Mouse (Mus musculus): ENCODE data around the gene Evl.

Gene Evl

DNA sequence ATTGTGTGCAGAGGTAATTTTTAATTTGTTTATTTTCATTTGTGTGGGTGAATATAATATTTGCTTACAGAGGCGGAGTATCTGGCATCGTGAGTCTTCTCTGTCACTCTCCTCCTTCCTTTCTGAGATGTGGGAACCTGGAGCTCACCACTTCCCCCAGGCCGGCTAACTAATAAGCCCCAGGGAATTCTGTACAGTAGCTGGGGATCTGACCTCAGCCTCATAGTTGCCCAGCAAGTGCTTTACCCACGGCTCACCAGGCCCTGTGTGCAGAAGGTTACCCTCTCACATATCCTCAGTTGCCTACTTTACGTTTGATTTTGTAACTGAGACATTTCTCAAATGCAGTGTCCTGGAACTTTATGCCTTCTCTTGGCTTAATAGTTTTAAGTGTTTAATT is 37.1 kb downstream of the Evl start:
- DNase-seq: no peak

DNA sequence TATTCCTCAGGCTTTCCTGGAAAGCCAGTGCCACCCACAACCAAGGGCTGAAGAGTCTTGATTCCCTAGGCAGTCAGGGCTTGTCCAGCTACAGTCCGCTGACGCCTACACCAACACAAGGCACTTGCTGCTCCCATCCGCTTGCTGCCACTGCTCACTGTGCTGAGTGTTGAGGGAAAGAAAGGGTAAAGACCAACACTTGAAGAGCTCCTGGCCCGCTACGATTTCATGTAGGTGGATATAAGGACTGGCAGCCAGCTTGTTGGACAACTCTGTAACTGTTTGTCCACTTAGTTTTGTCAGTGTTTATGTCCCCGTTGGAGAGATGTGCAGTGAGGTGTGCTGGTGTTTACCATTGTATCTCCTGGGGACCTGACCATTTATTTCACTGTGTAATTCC is 38.3 kb downstream of the Evl start:
- DNase-seq: no peak

DNA sequence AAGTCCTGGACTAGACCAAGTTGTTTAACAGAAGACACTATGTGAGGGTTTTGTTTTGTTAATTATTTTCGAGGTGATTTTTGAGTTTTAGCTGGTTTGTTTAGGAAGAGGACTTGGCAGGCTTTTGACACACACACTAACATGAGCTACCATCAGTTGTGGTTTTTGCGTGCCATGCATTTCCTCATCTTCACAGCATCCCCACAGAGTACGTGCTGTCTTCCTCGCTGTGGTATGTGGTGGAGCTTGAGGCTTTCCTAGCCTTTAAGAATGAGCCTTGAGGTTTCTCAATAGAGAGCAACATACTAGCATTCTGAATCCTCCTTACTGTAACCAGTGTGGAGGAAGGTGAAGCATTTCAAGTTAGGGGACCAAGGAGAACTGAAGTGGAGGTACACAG is 46.3 kb downstream of the Evl start:
- DNase-seq: no peak

DNA sequence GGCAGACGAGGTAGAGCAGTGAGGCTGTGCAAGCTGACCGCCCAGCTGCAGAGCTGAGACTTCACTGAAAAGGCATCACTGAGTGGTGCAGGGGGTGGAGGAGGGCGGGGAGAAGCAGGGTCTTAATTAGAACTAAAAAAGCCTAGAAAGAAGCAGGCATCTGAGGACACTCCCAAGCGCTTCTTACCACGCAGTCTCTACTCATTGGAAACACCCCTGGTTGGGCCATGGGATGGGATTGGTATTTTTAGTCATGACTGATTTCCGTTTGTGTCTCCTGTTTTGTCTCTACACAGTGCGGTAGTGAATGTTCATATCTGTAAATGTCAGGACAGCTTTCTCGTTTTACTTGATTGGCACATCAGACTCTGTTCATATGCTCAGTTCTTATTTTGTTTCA is 46.8 kb downstream of the Evl start:
- peak; percentile 33 for DNase-seq

DNA sequence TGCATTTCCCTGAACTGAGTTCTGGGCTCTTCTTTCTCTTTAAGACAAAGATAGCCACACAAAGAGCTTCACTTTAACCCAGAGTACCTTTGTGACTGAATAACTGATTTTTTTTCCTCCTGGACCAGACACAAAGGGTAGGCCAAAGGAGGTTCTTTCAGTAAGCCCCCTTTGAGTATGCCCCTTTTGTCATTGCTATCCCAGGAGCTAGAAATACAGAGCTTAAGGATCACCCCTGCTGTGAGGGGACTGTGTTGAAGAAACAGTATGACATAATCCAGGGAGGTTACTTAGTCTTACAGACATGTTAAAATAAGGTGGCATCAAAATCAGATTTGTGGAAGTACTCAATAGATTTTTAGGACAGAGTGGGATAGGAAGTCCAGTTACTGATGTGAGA is 50.0 kb downstream of the Evl start:
- no peak for DNase-seq

DNA sequence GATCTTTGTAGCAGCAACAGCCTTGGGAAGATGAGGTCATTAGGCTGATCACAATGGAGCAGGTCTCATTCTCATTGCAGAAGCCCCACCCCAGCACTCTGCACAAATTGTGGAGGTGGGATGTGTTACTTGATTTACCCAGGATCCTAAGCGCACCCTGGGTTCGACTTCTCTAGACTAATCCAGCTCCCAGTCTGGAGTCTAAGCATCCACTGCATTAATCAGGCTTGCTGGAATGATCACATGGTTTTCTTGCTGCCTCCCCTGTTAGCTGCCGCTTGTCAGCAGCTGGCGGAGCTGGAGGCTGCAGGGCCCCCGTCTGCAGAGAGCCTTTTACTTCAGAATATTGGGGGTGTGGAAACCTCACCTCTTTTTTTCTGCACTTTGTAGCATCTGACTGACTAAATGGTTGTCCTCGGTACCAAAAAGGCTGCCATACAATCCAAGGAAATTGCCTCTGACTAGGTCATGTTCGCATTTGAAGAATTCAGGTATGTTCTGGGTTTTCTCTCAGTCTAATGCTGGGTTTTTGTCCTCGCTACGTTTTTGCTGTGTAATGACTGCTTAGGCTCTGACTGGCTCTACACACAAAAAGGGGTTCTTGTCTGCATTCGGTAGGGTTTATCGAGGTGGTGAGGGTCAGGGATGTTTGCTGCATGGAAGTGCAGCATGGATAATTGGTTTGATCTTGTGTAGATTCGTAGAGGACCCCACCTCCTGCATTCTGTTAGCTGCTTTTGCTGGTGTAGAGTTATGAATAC is 51.2 kb downstream of the Evl start:
- peak; percentile 9 for DNase-seq

DNA sequence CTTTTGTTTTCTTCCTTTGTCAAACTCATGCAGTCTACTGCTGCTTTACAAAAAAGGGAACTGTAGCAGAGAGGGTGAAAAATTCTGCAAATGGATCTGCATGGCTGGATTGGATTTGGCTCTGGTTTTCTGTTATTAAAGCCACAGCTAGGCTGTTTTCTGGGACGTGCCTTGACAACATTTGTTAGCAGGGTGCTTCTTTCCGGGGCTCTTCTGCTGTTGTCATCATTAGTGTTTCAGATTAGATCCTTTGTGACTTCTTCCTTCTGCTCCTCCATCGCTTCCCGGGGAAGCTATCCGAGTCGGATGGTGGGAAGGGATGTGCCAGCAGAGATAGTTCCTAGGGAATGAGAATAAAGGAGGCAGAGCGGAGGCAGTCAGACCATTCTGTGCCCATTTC is 51.8 kb downstream of the Evl start:
- no peak for DNase-seq

DNA sequence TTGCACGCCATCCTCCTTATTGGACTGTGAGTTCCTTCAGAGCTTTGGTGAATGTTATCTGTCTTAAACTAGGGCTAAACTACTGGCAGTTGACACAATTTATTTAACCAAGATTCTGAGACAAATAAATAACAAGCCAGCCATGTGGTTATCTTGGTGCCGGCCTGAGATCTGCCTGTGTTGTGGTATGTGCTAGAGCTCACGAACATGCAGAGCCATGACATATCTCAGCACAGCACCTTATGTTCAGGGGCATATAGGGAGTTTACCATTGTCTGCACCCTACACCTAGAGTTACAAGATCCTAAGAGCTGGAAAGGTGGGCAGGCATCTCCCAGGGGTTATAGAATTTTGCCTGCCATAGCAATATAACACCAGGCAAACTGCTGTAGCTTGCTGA is 54.9 kb downstream of the Evl start:
- DNase-seq: no peak

DNA sequence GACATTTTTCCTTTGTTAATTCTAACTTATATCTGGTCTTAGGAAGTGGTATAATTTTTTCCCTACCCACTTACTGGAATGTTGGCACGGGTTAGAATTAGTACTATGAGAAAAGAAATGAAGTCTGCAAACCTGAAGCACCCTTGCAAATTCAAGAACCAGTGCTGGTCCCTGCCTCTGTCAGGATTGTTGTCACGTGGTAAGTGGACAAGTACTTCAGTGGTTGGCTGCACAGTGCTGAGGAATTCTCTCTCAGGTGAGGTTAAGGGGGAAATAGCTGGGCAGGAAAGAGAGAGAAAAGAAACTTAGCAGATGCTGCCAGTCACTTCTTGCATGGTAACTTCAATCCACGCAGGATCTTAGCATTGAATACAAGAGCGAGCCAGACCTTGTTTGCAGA is 55.7 kb downstream of the Evl start:
- DNase-seq: no peak

DNA sequence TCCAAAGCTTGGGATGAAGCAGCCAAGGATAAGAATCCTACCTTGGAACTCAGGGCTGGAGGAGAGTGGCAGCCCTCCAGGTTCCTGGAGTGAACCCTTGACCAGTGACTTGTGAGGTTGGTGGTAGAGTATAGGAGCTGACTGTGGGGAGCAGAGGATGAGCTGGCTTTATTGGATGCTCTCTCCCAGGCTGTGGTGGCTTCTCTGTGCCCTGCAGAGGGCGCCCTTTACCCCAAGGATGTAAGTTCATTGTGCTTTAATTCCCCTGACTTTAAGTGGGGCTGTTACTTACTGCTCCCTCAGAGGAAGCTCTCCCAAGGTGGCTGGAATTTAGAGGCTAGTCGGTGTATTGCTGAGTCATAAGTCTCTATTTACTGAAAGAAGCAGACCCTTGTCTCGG is 58.6 kb downstream of the Evl start:
- DNase-seq: peak; percentile 70

DNA sequence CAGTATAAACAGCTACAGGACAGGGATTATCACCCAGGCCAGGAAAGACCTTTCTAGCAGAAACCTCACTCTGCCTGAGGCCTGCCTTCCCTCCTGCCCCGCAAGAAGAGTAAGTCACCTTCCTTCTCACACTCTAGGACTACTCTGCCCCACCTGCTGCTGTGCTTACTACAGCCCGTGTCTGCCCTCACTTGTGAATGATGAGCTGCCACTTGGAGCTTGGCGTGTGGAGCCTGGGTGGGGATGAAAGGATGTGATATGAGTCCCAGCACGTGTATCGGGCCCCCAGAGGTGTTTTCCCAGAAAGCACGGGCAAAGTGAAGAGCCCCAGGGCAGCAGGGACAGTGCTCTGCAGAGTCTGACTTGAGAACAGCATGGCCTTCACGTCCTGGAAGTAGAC is 63.0 kb downstream of the Evl start:
- no peak for DNase-seq

DNA sequence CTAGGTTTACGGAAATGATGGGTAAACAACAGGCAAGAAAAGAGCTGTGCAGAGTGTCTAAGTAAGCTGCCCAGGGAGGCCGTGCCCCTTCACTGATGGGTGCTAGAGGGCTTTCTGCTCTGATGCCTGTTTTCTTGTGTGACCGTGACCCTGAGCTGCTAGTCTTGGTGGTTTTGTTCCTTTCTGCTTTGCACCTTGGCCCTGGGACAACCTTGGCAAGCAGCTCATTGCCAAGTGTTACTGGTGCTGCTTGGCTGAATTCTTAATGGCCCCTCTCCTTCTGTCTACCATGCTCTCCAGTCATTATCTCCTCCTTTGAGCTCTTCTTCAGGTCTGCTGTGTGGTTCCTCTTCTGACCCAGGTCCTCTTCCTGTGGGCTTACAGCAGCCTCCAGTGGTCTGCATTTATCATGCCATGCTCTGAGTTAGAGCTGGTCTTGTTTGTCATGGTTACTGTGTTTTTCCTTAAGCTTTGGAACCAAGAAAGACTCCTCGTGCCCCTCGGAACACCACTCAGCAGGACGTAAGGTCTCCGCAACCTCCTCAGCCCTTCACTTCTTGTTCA is 65.4 kb downstream of the Evl start:
- DNase-seq: no peak

DNA sequence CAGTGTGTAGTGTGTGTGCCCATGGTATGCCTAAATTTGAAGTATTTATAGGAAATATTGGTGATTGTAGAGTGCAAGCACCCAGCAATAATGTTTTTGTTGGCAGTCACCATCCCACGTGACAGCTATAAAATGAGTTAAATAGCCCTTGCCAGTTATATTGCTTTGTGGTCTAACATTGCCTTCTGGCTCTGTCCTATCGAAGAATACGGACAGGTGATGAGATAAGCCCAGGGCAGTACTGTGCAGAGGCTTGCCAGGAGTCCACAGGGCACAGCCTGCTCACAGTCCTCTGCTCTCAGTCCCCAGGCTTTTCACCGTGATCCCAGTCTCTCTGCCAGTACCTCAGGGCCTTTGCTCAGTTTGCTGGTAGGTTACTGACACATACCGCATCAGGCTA is 67.9 kb downstream of the Evl start:
- DNase-seq: no peak

DNA sequence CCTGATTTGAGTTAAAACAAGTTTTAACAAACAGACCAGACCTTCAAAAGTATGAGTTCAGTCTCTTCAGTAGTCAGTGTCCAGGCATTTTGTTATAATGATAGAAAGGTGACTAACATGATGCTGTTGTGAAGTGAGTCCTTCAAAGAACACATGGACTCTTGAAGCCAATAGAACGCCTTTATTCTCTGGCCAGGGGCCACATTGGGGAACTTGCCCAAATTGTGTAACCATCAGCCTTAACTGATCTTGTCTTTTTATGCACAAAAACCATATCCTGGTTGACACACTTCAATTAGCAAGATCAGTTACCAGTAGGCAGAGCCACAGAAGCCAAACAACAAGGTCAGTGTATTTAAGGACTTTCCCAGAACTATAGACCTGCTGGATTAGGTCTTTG is 75.0 kb downstream of the Evl start:
- no peak for DNase-seq

DNA sequence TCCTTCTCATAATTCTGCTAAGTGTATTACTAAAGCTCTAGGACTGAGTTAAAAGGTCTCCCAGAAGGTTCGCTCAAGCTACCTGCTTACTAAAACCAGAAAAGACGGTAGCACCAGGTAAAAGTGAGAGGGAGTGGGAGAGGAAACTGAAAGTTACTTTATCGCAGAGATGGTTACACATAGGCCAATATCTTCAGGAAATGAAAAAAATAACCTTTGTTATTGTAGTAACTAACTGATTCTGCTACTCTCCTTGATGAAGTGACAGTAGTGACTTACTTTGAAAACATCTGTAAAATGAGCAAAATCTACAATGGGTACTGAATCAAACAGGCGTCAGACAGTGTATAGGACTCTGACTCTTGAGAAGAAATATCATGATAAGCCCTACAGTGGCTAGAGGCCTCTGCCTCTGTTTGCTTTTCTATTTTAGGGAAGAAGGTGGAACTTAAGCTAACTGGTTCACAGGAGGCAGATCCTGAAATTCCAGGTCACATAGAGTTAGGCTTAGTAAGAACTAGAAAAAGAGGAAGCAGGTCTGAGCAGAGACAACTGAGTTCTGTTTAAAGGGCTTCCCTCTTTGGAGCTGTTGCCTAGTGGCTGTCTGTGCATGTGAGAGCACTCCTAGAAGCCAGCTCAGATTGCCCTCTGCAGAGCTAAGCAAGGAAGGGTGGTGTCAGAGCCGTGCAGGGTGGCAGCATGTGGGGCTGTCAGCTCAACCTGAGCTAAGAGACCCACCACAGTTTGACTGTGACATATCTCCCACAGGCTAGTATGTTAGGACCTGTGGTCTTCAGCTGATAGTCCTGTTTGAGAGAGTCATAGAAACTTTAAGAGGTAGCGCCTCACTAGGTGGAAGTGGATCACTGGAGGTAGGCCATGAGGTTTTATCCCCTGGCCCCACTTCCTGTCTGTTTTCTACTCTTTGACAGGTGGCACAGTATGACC is 76.5 kb downstream of the Evl start:
- DNase-seq: no peak

DNA sequence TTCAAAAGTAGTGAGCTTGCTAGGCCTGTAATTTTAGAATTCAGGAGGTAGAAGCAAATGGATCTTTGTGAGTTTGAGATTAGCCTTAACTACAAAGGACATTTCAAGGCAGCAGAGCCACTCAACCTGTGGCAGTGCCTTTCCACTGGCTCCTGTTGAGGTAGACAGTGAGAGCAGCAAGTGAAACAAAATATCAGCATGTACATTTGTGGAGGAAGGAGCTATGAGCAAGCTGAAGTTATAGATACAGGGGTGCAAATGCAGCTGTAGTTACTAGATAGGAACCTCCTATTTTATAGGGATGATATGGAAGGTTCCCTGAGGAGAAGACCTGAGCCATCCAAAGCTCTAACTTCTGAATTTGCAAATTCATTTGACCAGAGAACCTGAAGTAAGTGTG is 78.0 kb downstream of the Evl start:
- DNase-seq: no peak

DNA sequence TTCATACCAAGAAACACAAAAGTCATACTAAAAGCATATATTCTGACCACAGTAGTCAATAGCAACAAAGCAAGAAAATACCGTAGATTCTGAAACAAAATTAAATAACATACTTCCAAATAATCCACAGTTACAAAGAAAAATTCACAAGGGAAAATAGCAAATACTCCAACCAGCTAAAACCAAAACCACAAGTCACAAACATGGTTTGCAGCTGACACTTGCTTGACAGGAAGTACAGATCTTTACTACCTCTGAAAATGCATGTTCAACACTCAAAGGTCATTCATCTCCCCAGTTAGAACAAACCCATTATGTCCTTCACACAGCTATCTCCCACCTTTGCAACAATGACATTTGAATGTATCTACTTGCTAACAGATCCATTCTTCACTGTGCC is 79.5 kb downstream of the Evl start:
- no peak for DNase-seq

DNA sequence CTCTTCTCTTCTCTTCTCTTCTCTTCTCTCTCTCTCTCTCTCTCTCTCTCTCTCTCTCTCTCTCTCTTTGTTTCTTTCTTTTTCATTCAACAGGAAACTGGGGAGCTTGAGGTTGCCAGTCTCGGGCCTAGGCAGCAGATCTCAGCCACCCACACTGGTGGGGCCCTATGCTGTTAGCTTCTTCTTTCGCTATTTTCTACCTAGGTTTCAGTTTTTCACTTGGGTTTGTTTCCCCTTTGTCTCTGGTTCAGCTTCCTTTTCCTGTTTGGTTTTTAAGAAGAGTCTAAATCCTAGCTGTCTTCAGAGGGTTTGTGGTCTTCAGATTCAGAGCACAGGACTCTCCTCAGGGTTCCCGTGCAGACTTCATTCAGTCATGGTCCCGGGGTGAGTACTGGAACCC is 81.0 kb downstream of the Evl start:
- no peak for DNase-seq

DNA sequence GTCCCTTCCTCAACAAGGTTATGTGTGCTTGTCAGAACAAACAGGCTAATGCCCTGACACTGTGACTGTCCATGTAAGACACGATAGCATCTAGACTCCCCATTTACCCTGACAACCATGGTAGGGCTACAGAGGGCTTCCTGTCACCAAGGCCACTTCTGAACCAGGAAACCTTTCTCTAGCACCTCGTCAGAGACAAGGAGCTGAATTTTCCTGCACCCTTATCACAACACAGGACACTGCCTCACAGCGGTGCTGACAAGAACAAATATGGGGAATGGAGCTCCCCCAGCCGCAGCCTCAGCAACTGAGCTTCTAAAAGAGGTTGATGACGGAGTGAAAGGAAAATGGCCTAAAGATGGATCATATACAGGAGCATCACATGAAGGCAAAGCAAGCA is 82.9 kb downstream of the Evl start:
- no peak for DNase-seq

DNA sequence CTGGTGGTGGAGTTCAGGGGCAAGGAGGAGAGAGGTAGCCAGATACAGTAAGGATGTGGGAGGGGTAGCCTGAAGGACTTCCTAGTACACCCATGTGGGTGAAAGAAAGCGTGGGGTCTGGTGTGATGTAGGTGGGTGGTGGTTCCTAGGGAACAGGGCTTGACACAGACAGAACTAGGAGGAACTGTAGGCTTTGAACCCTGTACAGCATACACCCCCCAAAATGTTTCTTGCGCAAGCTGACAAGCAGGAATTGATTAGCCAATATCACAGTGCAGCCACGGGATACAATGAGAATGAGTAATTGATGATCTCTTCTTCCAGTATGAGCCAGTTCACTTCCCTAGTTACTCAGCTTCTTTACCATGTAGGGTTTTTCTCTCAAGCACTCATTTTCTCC is 84.6 kb downstream of the Evl start:
- no peak for DNase-seq

DNA sequence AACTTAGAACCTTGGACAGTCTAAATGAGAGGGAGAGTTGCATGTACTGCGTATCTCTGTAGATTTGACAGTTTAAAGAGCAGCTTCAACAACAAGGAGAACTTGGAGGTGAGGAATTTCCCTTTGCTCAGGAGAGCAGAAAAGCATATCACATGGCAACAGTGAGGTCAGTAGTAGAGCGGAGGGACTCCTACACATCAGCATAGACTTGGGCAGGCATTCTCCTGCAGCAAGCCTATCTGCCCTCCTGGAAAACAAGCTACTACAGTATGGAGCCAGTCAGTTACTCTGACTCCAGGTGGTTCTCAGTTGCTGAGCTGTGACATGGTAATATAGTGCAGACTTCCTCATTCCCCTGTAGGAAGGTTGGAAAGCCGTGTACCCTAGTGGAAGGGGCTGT is 87.5 kb downstream of the Evl start:
- DNase-seq: no peak

DNA sequence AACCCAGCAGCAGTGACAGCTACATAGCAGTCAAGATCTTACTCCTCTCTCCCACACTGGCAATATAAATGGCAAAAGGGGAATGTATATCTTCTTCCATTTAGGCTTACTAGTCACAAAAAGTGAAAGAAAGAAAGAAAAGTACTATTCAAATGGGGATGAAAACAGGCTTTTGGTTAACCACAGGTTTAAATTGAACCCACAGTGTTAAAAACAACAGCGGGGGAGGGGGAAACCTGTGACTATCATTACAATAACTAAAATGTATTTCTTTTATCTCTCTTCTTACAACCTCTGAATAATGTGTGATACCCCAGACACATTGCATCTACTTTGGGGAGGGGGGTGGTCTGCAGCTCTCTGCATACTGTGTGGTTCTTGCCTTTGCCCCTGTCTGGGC is 91.7 kb downstream of the Evl start:
- DNase-seq: no peak

DNA sequence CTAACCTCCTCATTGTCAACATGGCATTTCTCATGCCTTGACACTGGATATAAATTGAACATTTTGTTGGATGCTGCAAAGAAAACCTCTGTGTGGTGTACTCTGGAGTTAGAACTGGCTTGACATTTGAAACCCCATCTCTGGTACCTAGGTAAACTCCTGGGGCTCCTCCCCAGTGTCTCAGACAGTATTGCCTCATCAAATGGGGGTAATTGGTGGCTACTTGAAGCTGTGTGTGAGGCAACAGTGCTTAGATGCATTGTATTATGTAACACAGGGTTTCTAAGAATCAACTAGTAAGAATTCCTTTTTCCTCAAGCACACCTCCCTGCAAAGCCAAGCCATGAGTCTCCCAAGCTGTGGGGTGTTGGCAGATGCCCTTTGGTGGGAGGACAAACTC is 93.3 kb downstream of the Evl start:
- no peak for DNase-seq

DNA sequence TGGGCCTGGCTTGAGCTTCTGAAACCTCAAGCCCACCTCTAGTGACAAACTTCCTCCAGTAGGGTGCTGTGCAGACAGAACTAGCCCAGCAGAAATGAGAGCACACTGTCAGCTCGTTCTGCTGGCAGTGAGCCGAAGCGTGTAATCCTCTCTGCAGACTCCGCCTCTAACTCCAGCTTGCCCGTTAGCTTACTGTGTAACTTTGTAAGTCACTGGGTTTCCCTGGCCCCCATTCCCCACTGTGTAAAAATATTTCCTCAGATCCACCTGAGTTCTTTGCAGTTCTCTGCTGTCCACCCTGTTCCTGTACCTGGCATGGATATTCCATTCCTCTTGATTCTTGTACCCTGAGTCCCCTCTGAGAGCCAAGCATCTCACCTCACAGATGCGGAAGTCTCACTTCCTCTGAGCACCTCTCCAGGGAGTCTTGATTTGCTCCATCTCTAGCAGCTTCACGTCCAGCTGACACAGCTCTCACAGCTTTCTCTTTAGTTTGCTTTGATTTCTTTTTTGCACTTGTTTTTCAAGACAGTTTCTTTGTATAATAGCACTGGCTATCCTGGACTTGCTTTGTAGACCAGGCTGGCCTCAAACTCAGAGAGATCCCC is 96.6 kb downstream of the Evl start:
- peak; percentile 57 for DNase-seq

Data from right cerebral cortex, postnatal 14 days (tissue).